Mouse (Mus musculus) kidney, embryonic 14.5 days (tissue): ENCODE data around the gene Serpina3b. TPM values are rescaled to one million over a fixed set of nuclear protein-coding genes. Genes with fewer than 3 reads are reported as not detected.

Experiments used
- ATAC-seq: fragments of 200-750 bp; cut with Nextera tagmentation; 2 replicates; pipeline ENCODE4 v1.8.0; 2017; ENCODE audit warnings: moderate number of reproducible peaks, mild to moderate bottlenecking, moderate TSS enrichment, moderate library complexity; ENCODE audit not compliant: low FRiP score, low TSS enrichment
- H3K27ac ChIP-seq: fragments of 300-500 bp; sonication (generic); 2 replicates; pipeline ENCODE4 v1.5.1; 2014; ENCODE audit warnings: low read depth, mild to moderate bottlenecking, low read length, moderate library complexity, mixed read lengths
- H3K27me3 ChIP-seq: fragments of 300-500 bp; sonication (generic); 2 replicates; pipeline ENCODE4 v1.6.1; 2014; ENCODE audit warnings: mild to moderate bottlenecking, low read length; ENCODE audit not compliant: control insufficient read depth, insufficient read depth
- H3K36me3 ChIP-seq: fragments of 300-500 bp; sonication (generic); 2 replicates; pipeline ENCODE4 v1.6.1; 2014; ENCODE audit warnings: low read length, mixed read lengths; ENCODE audit not compliant: control insufficient read depth, insufficient read depth
- H3K4me1 ChIP-seq: fragments of 300-500 bp; sonication (generic); 2 replicates; pipeline ENCODE4 v1.6.1; 2014; ENCODE audit warnings: low read length, mixed read lengths; ENCODE audit not compliant: control insufficient read depth, insufficient read depth
- H3K4me2 ChIP-seq: fragments of 300-500 bp; sonication (generic); replicated peaks from 2 replicates; pipeline ENCODE4 v1.6.1; 2014; ENCODE audit warnings: low read depth, mild to moderate bottlenecking, low read length
- H3K4me3 ChIP-seq: fragments of 300-500 bp; sonication (generic); 2 replicates; pipeline ENCODE4 v1.5.1; 2014; ENCODE audit warnings: mild to moderate bottlenecking, low read length
- H3K9ac ChIP-seq: fragments of 300-500 bp; sonication (generic); 2 replicates; pipeline ENCODE4 v1.6.1; 2014; ENCODE audit warnings: low read depth, mild to moderate bottlenecking, low read length, moderate library complexity
- H3K9me3 ChIP-seq: fragments of 300-500 bp; sonication (generic); 2 replicates; pipeline ENCODE4 v1.6.1; 2016; ENCODE audit warnings: low read length; ENCODE audit not compliant: control insufficient read depth
- WGBS: fragments of 180-500 bp; shearing (Covaris S2); extraction: QIAGEN DNeasy Blood & Tissue Kit; methylation state at CpG from one replicate; pipeline ENCODE4 v1.1.7; 2014; 5-methylcytosine and 5-hydroxymethylcytosine counted together
- polyA plus RNA-seq: library from polyadenylated mRNA; unstranded; fragments of >200 nt; fragmentation: Nextera tagmentation; extraction: Ambion mirVana; gene quantifications from 2 replicates; pipeline ENCODE4 v1.2.1, GENCODE M21; 2014

The Serpina3b gene
- polyA plus RNA-seq, 1 experiment from 2014 or later, result not detected

DNA sequence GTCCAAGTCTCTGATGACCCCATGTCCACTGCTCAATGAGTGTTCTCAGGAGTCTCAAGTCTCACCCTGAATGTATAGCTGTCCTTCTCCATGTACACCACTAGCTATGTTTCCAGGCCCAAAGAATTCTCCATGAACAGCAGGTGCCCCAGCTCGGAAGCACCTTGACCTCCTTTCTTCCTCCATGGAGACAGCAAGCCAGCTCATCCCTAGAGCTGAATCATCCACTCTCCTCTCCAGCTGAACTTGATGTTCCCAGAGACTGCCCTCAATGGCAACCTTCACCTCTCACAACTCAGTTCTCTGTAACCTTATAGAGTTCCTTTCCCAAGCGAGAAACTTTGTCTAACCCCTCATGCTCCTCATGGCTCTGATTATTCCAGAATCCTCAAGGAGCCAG lies 17.8 kb downstream of the Serpina3b start:
- H3K4me3 ChIP-seq, result no peak overlapping the region
- no peak overlapping the region for H3K4me2 ChIP-seq
- ATAC-seq, result no peak
- no peaks in the 10 kb centered on the region for H3K9me3 ChIP-seq
- H3K9ac ChIP-seq, result no peak overlapping the region
- H3K27me3 ChIP-seq, result no peaks in the 10 kb centered on the region
- H3K27ac ChIP-seq, result no peak overlapping the region
- no peaks in the 10 kb centered on the region for H3K4me1 ChIP-seq
- 88% methylated on average over 2 of the region's 2 CpGs for WGBS
- H3K36me3 ChIP-seq, result no peaks in the 10 kb centered on the region

DNA sequence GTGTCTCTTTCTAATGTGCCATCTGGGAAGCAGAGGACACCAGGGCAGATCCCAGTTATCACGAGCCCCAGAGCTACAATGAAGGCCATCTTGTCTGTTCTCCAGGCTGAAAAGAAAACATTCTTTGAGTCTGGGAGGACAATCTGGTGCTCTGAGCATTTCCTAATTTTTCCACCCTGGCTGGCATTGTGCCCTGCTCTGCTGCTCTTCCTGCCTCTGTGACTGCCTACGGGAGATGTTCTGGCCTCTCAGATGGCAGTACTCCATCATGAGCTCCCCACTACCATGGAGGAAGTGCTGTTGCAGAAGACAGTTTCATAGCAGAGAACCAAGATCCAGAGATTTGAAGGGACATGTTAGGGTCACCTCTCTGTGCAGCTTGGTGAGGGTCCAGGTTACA lies 24.2 kb downstream of the Serpina3b start:
- Histone ChIP-seq H3K9me3 (no peaks in the 10 kb centered on the region), H3K27me3 (no peaks in the 10 kb centered on the region), H3K4me3 (no peak overlapping the region), H3K4me1 (no peaks in the 10 kb centered on the region), H3K27ac (no peak overlapping the region), H3K4me2 (no peak overlapping the region), H3K36me3 (no peaks in the 10 kb centered on the region), H3K9ac (no peak overlapping the region)
- 82% methylated on average over 2 of the region's 2 CpGs for WGBS
- ATAC-seq, result no peak

DNA sequence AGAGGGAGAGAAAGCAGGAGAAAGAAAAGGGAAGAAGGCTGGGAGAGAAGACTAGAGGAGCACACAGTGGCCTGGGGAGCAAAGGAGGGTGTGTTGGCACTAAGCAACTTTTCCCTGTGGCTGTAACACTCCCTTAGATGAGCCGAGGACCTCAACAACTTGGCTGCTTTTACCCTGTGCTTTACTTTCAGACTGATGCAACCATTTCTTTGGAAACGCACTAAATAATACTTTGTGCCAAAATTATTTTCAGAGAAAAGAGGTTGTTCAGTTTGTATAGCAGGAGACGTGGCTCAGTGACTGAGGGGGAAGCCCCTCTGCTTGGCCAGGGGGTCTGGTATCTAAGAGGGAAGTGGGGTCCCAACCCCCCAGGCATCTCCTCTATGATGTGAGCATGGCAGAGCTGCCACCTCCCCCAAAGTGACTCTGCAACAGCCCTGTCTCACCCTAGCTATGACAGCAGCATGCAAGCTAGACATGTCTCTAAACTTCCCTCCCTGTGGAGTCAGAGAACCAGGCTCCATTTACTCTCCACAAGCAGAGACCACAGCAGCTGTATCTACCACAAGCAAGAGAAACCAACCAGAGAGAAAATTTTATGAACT lies 25.3 kb downstream of the Serpina3b start:
- Histone ChIP-seq H3K9ac (no peak overlapping the region), H3K4me2 (no peak overlapping the region), H3K27me3 (no peaks in the 10 kb centered on the region), H3K27ac (no peak overlapping the region), H3K4me3 (no peak overlapping the region), H3K9me3 (no peaks in the 10 kb centered on the region), H3K36me3 (no peaks in the 10 kb centered on the region), H3K4me1 (no peaks in the 10 kb centered on the region)
- 79% methylated on average over 3 of the region's 3 CpGs for WGBS
- ATAC-seq, result no peak

DNA sequence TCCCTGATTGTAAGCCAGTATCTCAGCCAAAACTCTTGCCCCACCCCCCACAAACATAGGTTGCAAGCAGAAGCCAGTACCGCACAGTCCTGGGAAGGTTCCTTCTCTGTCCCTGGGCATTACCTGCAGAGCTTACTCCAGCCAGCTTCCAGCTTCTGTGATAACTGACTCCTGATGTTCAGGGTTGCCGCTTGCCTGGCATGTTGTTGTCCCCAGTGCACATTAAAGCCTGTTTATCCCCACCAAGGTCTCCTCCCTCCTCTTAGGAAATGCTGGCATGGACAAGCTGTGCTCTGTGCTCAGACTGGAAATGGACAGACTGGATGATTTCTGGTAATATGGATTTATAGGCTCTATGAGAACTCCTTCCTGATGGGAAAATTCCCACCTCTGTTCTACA lies 25.9 kb downstream of the Serpina3b start, which contains the start of gene Serpina3c:
Gene Serpina3c, minus strand, starts transcription at position 215 of the 400 bp plus-strand sequence.
- H3K27me3 ChIP-seq, result no peaks in the 10 kb centered on the region
- H3K4me3 ChIP-seq, result no peak within 1 kb of the TSS
- no peak within 1 kb of the TSS for H3K9ac ChIP-seq
- no peaks in the 10 kb centered on the region for H3K36me3 ChIP-seq
- no peaks in the 10 kb centered on the region for H3K4me1 ChIP-seq
- ATAC-seq, result no peak
- WGBS, result 94% methylated on average over 2 of the region's 2 CpGs
- H3K9me3 ChIP-seq, result no peaks in the 10 kb centered on the region
- no peak within 1 kb of the TSS for H3K27ac ChIP-seq
- H3K4me2 ChIP-seq, result no peak within 1 kb of the TSS

DNA sequence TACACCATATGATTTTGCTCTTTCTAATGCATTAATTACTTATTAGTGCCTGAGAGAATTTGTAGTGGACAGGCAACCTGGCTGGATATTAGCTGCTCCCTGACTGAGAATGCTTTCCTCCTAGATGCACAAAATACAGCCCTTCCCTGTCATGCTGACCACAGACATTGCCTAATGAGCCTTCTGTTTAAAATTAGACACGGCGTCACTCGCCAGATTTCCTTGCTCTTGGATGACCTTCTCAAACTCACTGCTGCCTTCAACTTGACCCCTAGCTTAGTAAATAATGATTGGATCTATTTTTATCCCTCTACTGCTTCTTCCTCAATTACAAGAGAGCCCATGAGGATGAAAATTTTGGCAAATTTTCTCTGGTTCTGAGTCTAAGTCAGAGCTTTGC lies 47.0 kb downstream of the Serpina3b start:
- H3K27me3 ChIP-seq, result no peaks in the 10 kb centered on the region
- no peak overlapping the region for H3K9ac ChIP-seq
- H3K27ac ChIP-seq, result no peak overlapping the region
- H3K4me2 ChIP-seq, result no peak overlapping the region
- no peaks in the 10 kb centered on the region for H3K36me3 ChIP-seq
- H3K9me3 ChIP-seq, result no peaks in the 10 kb centered on the region
- no peak for ATAC-seq
- H3K4me3 ChIP-seq, result no peak overlapping the region
- H3K4me1 ChIP-seq, result no peaks in the 10 kb centered on the region
- WGBS, result 59% methylated on average over 3 of the region's 3 CpGs

DNA sequence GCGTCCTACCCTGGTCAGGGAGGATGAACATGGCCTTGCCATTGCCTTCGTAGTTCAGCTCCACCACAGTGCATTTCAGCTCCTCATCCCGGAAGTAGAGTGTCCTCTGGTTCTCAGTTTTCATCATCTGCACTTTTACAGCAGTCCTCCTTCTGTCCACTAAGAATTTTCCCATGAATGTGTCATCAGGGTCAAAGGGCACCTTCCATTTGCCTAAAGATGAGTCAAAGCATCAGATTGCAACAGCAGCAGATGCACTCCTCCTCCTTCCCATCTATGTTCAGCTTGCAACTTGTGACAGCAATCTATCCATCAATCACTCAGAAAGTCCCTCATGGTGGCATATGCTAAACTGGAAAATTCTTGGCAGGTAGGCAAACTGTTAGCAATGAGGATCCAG lies 47.8 kb downstream of the Serpina3b start:
- no peak for ATAC-seq
- 76% methylated on average over 3 of the region's 3 CpGs for WGBS
- H3K27ac ChIP-seq, result no peak overlapping the region

DNA sequence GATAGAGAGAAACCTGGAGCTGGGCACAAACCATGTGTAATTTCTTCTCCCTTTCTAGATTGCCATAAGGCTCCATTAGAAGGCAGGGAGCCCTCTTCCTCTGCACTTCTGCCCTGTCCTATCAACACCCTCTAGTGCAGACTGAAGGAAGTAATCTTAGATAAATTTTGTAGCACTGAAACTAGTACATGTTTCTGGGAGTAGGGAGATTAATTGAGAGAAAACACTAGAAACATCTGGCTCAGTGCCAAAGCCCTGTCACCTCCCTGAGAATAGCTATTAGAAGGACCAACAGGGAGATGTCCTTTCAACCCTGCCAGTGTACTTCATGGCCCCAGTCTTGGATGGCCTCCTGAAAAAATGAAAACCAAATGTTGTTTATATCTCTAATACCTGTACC lies 50.8 kb downstream of the Serpina3b start:
- H3K9ac ChIP-seq, result no peak overlapping the region
- H3K4me1 ChIP-seq, result no peaks in the 10 kb centered on the region
- no peak overlapping the region for H3K4me3 ChIP-seq
- no peak for ATAC-seq
- H3K27ac ChIP-seq, result no peak overlapping the region
- H3K4me2 ChIP-seq, result no peak overlapping the region
- H3K9me3 ChIP-seq, result no peaks in the 10 kb centered on the region
- no peaks in the 10 kb centered on the region for H3K36me3 ChIP-seq
- no peaks in the 10 kb centered on the region for H3K27me3 ChIP-seq

More for the DNA sequence above, 47.8 kb downstream of the Serpina3b start:
- Histone ChIP-seq H3K9me3 (no peaks in the 10 kb centered on the region), H3K4me1 (no peaks in the 10 kb centered on the region), H3K4me3 (no peak overlapping the region), H3K36me3 (no peaks in the 10 kb centered on the region), H3K27me3 (no peaks in the 10 kb centered on the region), H3K9ac (no peak overlapping the region), H3K4me2 (no peak overlapping the region)

DNA sequence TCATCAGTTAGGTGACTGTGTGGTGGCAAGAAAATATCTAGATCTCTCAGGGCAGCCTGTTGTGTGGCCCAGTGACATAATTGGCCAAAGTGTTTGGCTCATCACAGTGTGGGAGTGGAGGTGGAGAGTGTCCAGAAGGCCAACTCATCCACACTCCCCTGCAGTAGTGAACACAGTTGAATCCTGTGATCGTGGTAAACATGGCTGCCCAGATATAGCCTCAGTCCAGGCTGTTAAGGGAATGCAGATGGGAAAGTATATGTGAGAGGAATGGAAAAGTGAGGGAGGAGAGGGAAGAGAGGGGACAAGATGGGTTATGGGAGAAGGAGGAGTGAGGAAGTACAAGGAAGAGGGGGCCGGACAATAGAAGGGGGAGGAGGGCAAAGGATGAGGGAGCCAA lies 51.2 kb downstream of the Serpina3b start:
- Histone ChIP-seq H3K4me2 (no peak overlapping the region), H3K36me3 (no peaks in the 10 kb centered on the region), H3K4me1 (no peaks in the 10 kb centered on the region), H3K4me3 (no peak overlapping the region), H3K9me3 (no peaks in the 10 kb centered on the region), H3K27ac (no peak overlapping the region), H3K9ac (no peak overlapping the region), H3K27me3 (no peaks in the 10 kb centered on the region)
- ATAC-seq, result no peak
- WGBS, result 76% methylated on average over 2 of the region's 2 CpGs

DNA sequence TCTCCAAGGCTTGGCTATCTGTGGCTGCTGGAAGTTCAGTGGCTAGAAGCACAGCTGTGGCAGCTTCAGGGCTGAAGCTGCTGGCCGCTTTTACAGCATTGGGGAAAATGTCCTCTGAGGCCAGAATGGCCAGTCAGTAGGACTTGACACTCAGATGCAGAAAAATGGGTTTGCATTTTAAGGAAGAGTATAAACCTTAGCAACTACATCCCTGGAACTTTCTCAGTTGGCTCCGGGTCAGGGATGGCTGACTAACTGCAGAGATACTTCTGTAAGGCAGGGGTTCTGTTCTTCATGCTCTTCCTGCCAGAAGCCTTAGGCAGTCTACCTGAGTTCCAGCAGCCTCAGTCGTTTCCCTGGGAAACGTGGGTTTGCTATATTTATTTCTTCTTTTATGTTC lies 57.2 kb downstream of the Serpina3b start:
- Histone ChIP-seq H3K9me3 (no peaks in the 10 kb centered on the region), H3K27ac (no peak overlapping the region), H3K4me2 (no peak overlapping the region), H3K36me3 (no peaks in the 10 kb centered on the region), H3K27me3 (no peaks in the 10 kb centered on the region), H3K9ac (no peak overlapping the region), H3K4me1 (no peaks in the 10 kb centered on the region), H3K4me3 (no peak overlapping the region)
- ATAC-seq, result no peak
- WGBS, result 86% methylated on average over 4 of the region's 4 CpGs
